Mouse (Mus musculus) embryonic stem cell, embryonic (primary cell): ENCODE measurements at regions not wholly inside any gene's neighbourhood (a gene's known extent, or its start where the extent isn't known, plus 50 kb on each side); places are given as distances from the start of the nearest gene placed in this dataset.

ENCODE experiments used
- CTCF ChIA-PET, 4 experiments: fragments of 300-600 bp in 2 of 4; fragments of 350-600 bp in 2 of 4; sonication (Branson Sonifier 250); formaldehyde crosslinking; loops; one replicate each; lab custom pipeline; 2022; ENCODE audit warnings: inconsistent platforms in 2 of 4; lab: Charles Lee
- POLR2A ChIA-PET, 4 experiments: fragments of 300-600 bp in 2 of 4; fragments of 350-600 bp in 2 of 4; sonication (Branson Sonifier 250); formaldehyde crosslinking; loops; one replicate each; lab custom pipeline; 2022; ENCODE audit warnings: antibody characterized with exemption in 4 of 4, inconsistent platforms in 1 of 4; lab: Charles Lee

DNA sequence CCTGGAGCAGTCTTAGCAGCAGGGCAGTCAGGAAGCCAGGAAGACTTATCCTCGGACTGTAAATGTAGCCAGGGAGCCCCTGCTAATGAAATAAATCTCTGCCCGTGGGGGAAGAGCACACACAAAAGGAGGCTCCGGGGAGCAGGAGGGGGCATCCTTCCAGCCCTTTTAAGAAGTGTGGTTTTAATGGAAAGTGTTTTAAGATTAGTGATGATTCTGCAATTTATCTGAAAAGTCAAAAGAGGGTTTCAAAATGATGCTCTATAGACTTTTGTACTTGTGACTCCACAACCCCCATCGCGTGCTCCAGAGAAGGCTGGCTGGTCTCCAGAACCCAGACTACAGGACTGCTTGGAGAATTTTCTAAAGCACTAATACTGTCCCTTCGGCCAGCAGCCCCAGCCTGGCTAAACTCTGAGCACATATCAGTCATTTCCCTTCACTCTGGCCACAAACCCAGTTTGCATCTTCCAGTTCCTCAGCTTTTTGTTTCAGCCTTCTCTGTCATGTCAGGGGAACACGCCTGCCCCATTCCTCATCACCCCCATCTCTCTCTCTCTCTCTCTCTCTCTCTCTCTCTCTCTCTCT is 202.0 kb upstream of the Spdye4c start:
- POLR2A ChIA-PET, result no interaction called here
- CTCF ChIA-PET, result interaction anchor here in 1 of 4 experiments (0.7 to 1.4 kb wide), 3 partner anchors 156 to 500 kb away, joined by 4 to 6 read pairs (median 4); no protein-coding TSS in a partner anchor

DNA sequence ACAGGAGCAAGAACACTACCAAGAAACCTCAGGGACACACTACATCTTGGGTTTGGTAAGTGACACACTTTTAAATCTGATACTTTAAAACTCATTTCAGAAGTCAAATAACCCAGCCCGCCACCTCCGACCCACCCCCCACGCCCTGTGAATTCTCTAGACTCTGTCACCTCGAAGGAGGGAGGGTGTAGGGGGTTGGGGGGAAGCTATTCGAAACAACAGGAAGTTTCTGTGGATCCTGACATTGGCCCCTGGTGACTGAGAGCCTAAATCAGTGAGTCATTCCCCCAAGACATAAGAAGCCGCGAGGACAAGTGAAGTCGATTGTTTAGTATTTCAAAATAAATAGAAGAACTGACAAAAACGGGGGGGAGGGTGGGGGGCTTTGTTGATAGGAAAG is 198.7 kb upstream of the Spdye4c start:
- ChIA-PET CTCF (interaction anchor here in 2 of 4 experiments (0.6 to 0.7 kb wide), 2 partner anchors 9 to 19 kb away, joined by 3 to 4 read pairs; no protein-coding TSS in a partner anchor), POLR2A (interaction anchor here in 2 of 4 experiments (0.6 to 0.8 kb wide), 5 partner anchors 74 to 1595 kb away, joined by 3 to 4 read pairs (median 3); no protein-coding TSS in a partner anchor)

DNA sequence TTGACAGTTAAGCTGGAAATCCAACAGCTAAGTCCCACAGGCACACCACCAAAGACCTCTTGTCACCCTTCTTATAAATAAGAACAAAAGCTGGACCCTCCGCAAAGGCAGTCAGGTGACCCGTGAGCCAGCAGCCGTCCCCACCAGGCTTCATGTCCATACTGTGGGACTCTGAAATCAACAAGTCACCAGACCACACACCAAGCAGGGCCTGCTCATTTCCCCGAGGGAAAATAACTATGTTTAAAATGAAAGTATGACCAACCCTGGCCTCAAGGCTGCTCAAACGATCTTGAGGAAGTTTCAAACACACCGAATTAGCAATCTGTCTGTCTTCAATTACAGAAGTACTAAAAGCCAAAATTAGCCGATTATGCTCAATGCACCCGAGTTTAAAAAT is 197.6 kb upstream of the Spdye4c start:
- CTCF ChIA-PET, result interaction anchor here in 1 of 4 experiments (0.7 kb wide), 1 partner anchor 19 kb away, joined by 4 read pairs; no protein-coding TSS in a partner anchor
- POLR2A ChIA-PET, result interaction anchor here in 1 of 4 experiments (0.8 kb wide), 1 partner anchor 9 kb away, joined by 3 read pairs; no protein-coding TSS in a partner anchor

DNA sequence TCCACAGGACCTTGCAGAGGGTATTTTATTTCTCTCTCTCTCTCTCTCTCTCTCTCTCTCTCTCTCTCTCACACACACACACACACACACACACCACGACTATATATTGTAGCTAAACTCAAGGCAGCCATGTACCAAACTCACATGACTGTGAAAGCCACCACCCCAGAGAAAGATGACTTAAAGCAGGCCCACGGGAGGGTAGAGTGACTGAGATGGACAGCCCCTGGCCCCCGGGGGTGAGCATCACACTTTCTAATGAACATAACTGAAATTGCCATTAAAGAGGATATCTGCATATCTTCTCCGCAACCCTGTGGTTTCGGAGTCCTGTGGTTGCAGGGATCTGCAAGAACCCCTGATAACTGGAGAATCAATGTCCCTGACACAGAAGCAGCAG is 197.1 kb upstream of the Spdye4c start:
- ChIA-PET CTCF (interaction anchor here in 1 of 4 experiments (0.7 kb wide), 1 partner anchor 18 kb away, joined by 4 read pairs; no protein-coding TSS in a partner anchor), POLR2A (interaction anchor here in 1 of 4 experiments (0.8 kb wide), 1 partner anchor 9 kb away, joined by 3 read pairs; no protein-coding TSS in a partner anchor)

DNA sequence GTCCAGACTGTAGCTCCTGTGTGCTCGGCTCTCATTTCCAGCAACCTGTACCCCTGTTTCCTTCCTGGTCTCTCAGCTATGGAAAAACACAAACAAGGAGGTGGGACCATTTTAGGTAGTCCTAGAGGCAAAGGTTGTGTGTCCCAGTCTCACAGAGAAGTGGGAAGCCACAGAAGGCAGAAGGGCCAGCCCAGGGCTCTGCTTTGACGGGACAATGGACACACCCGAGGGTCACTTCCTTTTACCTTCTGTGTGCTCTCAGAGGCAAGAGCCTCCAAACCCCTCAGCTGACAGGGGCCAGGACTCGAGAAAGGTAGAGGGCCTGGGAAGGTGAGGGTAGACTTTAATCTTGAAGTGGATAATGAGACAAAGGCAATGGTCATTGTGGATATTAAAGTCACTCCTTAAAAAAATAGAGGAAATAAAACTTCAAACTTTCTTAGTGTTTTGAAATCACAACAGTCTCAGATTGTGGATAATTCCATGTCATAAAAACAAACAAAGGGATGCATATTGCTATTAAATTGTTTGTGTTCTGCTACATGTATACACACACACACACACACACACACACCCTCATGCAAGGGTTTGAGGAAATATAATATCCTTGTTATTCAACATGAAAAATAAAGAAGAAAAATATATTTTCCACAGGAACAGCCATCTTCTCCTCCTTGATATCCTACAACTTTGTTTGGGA is 195.6 kb upstream of the Spdye4c start:
- POLR2A ChIA-PET, result interaction anchor here in 2 of 4 experiments (0.7 to 1.5 kb wide), 3 partner anchors 10 to 272 kb away, joined by 3 to 4 read pairs (median 3); no protein-coding TSS in a partner anchor
- CTCF ChIA-PET, result interaction anchor here (0.6 to 1.9 kb wide), 22 partner anchors 11 to 1415 kb away, joined by 3 to 10 read pairs (median 4); no protein-coding TSS in a partner anchor

DNA sequence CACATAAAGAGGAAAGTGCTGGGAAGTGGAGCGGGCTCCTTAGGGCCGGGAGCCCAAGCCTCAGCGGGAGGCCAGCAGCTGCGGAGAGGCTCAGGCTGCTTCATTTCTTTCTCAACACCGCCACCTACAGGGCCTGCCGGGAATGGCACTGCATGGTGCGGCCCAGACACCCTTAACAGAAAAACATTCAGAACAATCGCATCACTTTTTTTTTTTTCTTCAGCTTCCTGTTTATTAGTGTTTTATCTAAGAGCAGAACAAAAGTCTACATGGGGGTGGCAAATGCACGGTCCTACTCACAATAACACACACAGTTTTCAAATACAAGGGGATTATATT is 195.0 kb upstream of the Spdye4c start:
- POLR2A ChIA-PET, result interaction anchor here in 2 of 4 experiments (0.7 to 1.5 kb wide), 3 partner anchors 32 to 333 kb away, joined by 3 to 4 read pairs (median 3); no protein-coding TSS in a partner anchor
- CTCF ChIA-PET, result interaction anchor here (0.6 to 1.9 kb wide), 30 partner anchors 11 to 1415 kb away, joined by 3 to 10 read pairs (median 3); no protein-coding TSS in a partner anchor

DNA sequence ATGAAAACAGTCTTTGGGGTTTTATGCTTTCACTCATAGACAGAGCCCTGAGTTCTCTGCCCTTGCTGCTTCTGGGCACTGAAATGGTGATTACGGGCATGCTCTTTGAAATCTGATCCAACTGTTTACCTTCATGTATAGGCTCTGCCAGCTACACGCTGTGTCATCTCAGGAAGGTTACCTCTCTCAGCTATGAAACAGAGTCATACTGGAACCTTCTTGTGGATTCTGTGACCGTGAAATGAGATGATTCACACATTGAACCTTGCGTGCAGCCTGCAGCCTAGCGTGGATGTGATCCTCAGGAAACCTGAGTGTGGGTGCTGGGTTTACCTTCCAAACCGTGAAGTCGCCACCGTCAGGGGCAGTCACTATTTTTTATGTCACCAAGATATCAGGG is 189.7 kb upstream of the Spdye4c start:
- POLR2A ChIA-PET, result no interaction called here
- CTCF ChIA-PET, result no interaction called here

DNA sequence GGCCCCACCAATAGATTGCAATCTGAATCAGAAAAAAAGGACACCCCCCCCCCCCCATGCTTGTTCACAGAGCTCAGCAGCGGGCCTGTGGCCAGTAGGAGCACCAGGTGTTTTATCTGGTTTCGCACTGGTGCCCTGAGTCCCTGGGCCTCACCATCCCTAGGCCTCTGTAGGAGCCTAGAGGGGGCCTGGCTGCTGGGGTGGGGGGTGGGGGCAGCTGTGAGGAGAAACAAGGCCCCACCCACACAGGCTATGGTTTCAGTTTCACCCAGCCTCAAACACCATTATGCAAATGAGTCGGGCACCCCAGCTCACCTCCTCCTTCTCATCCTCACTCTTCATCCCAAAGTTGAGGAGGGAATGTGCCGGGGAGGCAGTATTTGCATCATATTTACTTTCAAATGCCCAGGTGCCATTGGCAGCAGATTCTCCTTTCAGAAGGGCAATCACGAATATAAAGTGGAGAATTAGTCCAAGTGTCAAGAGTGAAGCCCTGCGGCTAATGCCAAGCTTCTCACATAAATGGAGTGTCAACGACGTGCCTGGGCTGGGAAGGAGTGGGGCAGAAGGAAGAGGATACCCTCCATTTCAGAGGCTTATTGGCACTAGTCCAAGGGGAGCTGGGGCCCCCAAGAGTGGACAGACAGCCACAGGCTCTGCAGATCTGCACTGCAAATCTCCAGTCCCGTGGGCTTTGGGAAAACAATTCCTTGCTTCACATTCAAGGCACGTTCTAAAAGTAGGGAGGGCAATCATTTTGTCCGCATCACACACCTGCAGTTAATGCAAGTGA is 187.7 kb upstream of the Spdye4c start:
- POLR2A ChIA-PET, result interaction anchor here in 2 of 4 experiments (0.5 to 0.7 kb wide), 5 partner anchors 9 to 552 kb away, joined by 3 to 5 read pairs (median 4); no protein-coding TSS in a partner anchor
- CTCF ChIA-PET, result interaction anchor here (0.6 to 2.7 kb wide), 18 partner anchors 9 to 623 kb away, joined by 3 to 10 read pairs (median 4); no protein-coding TSS in a partner anchor

DNA sequence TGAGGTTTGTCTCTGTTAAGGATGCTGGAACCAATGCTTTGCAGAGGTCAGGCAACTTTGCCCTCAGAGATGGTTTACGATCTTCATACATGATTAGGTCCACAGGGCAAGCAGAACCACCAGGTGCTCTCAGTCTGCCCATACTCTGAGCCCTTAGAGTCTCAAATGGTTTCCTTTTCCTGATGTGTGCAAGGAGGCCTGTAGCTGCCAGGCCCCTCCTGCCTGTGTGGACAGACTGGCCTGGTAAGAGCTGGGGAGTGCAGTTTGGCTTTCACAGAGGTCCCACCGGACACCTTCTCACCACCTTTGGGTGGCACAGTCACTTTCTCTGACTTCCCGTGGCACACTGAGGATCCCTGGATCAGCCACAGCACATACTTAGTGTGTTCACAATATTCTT is 186.6 kb upstream of the Spdye4c start:
- CTCF ChIA-PET, result interaction anchor here in 3 of 4 experiments (0.6 to 2.7 kb wide), 3 partner anchors 8 to 624 kb away, joined by 3 to 10 read pairs (median 3); no protein-coding TSS in a partner anchor

DNA sequence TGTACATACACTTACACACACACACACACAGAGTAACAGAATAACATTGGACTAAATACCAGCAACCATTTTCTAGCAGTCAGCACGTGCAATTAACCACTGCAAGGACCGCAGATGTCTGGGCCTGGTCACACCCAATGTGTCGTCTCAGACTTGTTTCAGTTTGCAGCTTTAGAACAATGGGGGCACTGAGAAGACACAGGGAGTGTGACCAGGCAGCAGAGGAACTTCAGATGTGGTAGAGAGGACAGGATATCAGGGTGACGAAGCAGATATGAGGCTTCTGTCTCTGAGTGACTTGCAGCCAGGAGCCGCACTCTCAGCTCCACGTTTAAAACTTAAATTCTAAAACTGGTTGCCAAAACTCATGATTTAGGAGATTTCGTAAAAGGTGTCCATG is 183.9 kb upstream of the Spdye4c start:
- POLR2A ChIA-PET, result interaction anchor here in 2 of 4 experiments (0.6 kb wide), 2 partner anchors 88 to 499 kb away, joined by 4 to 5 read pairs; no protein-coding TSS in a partner anchor
- CTCF ChIA-PET, result interaction anchor here in 3 of 4 experiments (0.6 to 1.3 kb wide), 3 partner anchors 11 to 16 kb away, joined by 3 to 4 read pairs (median 3); no protein-coding TSS in a partner anchor

More for the DNA sequence above, 186.6 kb upstream of the Spdye4c start:
- POLR2A ChIA-PET, result no interaction called here

DNA sequence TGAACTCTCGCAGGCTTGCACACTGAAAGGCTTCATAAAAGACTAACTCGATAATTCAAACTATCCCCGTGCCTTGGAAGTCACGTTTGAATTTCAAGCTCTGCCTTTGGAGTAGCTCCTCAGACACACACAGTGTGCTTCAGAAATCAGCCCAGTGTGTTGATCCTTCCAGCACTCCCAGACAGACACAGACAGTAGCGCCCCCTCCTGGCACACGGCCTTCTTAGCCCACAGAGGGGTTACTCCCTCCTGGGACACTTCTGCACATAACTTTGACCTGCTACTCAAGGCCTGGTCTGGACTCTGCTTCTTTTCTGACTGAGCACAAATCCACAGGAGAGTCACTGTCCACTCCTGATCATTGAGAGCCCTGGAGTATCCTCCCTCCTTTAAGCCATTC is 182.3 kb upstream of the Spdye4c start:
- POLR2A ChIA-PET, result no interaction called here
- CTCF ChIA-PET, result interaction anchor here in 3 of 4 experiments (0.6 to 1.3 kb wide), 9 partner anchors 13 to 519 kb away, joined by 3 to 6 read pairs (median 3); no protein-coding TSS in a partner anchor

DNA sequence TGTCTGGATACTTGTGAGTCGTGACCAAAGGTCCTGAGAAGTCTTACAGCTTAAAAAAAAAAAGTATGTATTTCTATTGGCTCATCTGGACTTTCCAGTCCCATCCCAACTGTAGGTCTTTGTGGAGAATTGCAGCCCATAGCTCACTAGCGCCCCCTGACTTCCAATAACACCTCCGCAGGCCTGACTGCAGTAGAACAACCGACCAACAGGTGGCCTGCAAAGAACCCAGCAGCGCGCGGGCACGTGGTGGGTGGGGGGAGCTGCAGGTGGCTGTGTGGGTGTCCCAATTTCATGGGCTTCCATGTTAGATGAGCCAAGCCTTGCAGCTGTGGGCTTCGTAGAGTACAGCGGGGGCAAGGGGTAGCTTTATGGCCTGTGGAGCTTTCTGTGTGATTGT is 178.7 kb upstream of the Spdye4c start:
- ChIA-PET POLR2A (interaction anchor here in 3 of 4 experiments (0.6 to 1.2 kb wide), 11 partner anchors 9 to 287 kb away, joined by 3 to 5 read pairs (median 3); partner anchors contain the start of gene Bcl2l11 (in 1 of the 3)), CTCF (interaction anchor here (0.5 to 3.0 kb wide), 100 partner anchors 9 to 1371 kb away, joined by 3 to 39 read pairs (median 4); partner anchors contain the start of genes Acoxl (in 2 of the 4), Bcl2l11 (in 1 of the 4), Mtln (in 1 of the 4) and Tmem87b (in 1 of the 4))

DNA sequence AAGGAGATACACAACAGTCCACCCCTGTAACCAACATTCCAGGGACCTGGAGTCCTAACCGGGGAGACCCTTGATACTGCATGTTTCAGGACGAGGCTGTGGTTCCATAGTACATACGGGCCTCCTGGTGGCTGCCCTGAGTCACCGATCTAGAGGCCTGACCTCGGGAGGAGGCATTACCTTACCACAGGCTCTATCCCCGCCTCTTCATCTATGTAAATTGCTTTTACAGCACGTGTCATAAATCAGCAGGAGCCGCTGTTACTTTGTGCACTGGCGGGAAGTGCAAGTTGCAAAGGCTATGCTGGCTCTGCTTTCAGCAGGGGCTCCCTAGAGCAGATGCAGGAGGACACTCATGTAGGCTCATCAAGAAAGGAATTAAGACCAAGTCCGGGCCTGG is 178.0 kb upstream of the Spdye4c start:
- CTCF ChIA-PET, result interaction anchor here (0.5 to 3.0 kb wide), 81 partner anchors 8 to 1371 kb away, joined by 3 to 39 read pairs (median 4); partner anchors contain the start of genes Acoxl (in 2 of the 4), Bcl2l11 (in 1 of the 4), Mtln (in 1 of the 4) and Tmem87b (in 1 of the 4)
- POLR2A ChIA-PET, result interaction anchor here in 3 of 4 experiments (0.6 to 1.2 kb wide), 8 partner anchors 9 to 287 kb away, joined by 3 to 5 read pairs (median 3); partner anchors contain the start of gene Bcl2l11 (in 1 of the 3)

DNA sequence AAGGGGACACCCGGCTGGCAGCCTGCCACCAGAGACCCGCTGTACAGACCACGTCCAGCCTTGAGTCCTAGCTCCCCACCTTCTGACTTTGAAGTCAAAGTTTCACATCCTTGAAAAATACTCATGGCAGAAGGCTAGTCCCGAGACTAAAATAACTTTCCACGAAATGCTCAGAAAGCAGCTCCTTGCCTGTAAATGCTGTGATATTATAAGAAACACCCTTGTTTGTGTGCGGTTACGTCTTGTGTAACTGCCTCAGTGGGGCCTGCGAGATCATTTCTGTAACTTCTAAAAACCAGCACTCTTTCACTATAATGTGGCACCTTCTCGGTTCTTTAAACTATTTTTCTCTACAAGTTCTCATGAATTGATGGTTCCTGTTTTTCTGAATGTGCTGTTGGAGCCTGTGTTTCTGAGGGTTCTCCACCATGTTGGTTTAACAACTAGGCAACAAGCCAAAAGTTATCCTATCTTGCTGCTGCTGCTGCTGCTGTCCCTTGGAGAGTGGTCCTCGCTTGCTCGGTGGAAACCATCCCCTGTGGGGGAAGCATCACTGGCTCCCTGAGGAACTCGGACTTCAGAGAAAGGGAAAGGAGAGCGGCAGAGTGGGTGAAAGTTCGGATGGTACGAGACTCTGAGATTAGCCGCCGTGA is 176.3 kb upstream of the Spdye4c start:
- POLR2A ChIA-PET, result interaction anchor here in 1 of 4 experiments (1.5 kb wide), 1 partner anchor 13 kb away, joined by 9 read pairs; no protein-coding TSS in a partner anchor

DNA sequence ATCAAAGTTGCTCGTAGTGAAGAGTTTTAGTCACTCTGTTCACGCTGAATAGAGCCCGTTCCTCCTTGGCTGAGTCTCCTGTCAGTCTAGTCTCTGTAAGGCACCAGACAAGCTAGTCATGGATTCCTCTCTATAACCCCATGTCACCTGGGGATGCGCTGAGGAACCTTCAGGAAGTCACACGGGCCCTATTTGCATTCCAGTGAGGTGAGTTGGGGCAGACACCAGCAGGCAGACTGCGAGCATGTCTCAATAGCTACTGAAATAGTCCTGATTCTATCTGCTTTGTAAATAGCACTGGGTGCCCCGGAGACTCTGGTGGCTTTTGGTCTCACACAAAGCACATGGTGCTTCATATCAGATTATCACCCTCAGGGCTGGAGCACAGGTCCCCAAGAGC is 174.6 kb upstream of the Spdye4c start:
- ChIA-PET POLR2A (interaction anchor here in 1 of 4 experiments (1.3 to 3.5 kb wide), 2 partner anchors 12 to 137 kb away, joined by 3 to 15 read pairs; no protein-coding TSS in a partner anchor), CTCF (interaction anchor here in 2 of 4 experiments (0.5 to 0.8 kb wide), 2 partner anchors 10 to 527 kb away, joined by 3 read pairs; no protein-coding TSS in a partner anchor)

More for the DNA sequence above, 176.3 kb upstream of the Spdye4c start:
- CTCF ChIA-PET, result interaction anchor here in 2 of 4 experiments (1.6 to 2.8 kb wide), 2 partner anchors 7 to 8 kb away, joined by 4 to 39 read pairs; no protein-coding TSS in a partner anchor

DNA sequence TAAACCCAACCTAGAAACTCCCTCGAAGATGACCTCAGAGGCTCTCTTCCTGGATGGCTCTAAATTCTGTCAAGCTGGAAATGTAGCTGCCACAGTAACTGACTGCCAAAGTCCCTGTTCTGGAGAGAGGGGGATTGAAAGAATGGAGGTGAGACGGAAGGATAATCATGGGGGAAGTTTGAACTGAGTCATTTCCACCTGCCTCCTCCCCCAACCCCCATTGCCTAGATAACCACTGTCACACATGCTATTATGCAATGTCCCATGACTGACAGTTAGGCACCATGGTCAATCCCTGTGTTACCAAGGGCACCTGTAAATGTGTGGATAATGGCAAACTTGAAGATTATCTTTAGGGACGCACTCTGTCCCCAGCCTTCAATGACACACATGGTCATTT is 172.0 kb upstream of the Spdye4c start:
- ChIA-PET POLR2A (interaction anchor here in 1 of 4 experiments (0.9 to 3.5 kb wide), 2 partner anchors 9 to 10 kb away, joined by 4 to 15 read pairs; no protein-coding TSS in a partner anchor), CTCF (no interaction called here)
